Mouse (Mus musculus) lung, embryonic 15.5 days (tissue): ENCODE results near the gene Prcp. TPM values are rescaled to one million over a fixed set of nuclear protein-coding genes. Genes with fewer than 3 reads are reported as not detected.

Experiments
- ATAC-seq: fragments of 200-750 bp; cut with Nextera tagmentation; 2 replicates; pipeline ENCODE4 v1.8.0; 2017; ENCODE audit warnings: moderate number of reproducible peaks, borderline replicate concordance; ENCODE audit not compliant: low FRiP score, low TSS enrichment; ENCODE audit errors: extremely low read depth
- H3K27ac ChIP-seq: fragments of 300-500 bp; sonication (generic); 2 replicates; pipeline ENCODE4 v1.5.1; 2015; ENCODE audit warnings: moderate library complexity, mild to moderate bottlenecking, inconsistent platforms
- H3K27me3 ChIP-seq: fragments of 300-500 bp; sonication (generic); 2 replicates; pipeline ENCODE4 v1.6.1; 2015; ENCODE audit warnings: inconsistent platforms
- H3K36me3 ChIP-seq: fragments of 300-500 bp; sonication (generic); 2 replicates; pipeline ENCODE4 v1.6.1; 2015; ENCODE audit warnings: inconsistent platforms
- H3K4me1 ChIP-seq: fragments of 300-500 bp; sonication (generic); 2 replicates; pipeline ENCODE4 v1.6.1; 2015; ENCODE audit warnings: inconsistent platforms
- H3K4me2 ChIP-seq: fragments of 300-500 bp; sonication (generic); 2 replicates; pipeline ENCODE4 v1.6.1; 2015; ENCODE audit warnings: inconsistent platforms, mild to moderate bottlenecking, moderate library complexity
- H3K4me3 ChIP-seq: fragments of 300-500 bp; sonication (generic); 2 replicates; pipeline ENCODE4 v1.5.1; 2015; ENCODE audit warnings: mild to moderate bottlenecking, inconsistent platforms
- H3K9ac ChIP-seq: fragments of 300-500 bp; sonication (generic); 2 replicates; pipeline ENCODE4 v1.6.1; 2015; ENCODE audit warnings: inconsistent platforms
- H3K9me3 ChIP-seq: fragments of 300-500 bp; sonication (generic); 2 replicates; pipeline ENCODE4 v1.6.1; 2016; ENCODE audit warnings: inconsistent platforms
- WGBS: fragments of 180-500 bp; shearing (Covaris S2); methylation state at CpG from one replicate; pipeline ENCODE4 v1.1.7; 2015; 5-methylcytosine and 5-hydroxymethylcytosine counted together
- polyA plus RNA-seq: library from polyadenylated mRNA; unstranded; fragments of >200 nt; fragmentation: Nextera tagmentation; extraction: Ambion mirVana; gene quantifications from 2 replicates; pipeline ENCODE4 v1.2.1, GENCODE M21; 2015

Prcp gene
- polyA plus RNA-seq: 43.1 and 43.2 TPM in 2 replicates

GRCm38 (mm10) chr7:92874116-92874675 lies at the start of gene Prcp, which contains the start of gene Ddias:
Prcp (plus strand) TSS chr7:92874470.
Ddias (minus strand) TSS chr7:92874247.
- Histone ChIP-seq H3K36me3 (no peaks in the 10 kb centered on the region), H3K4me3 (peak within 1 kb of the TSS; percentile 69), H3K9me3 (no peaks in the 10 kb centered on the region), H3K9ac (peak within 1 kb of the TSS; percentile 76), H3K4me1 (peaks cover 21% of the 10 kb centered on the region), H3K4me2 (peak within 1 kb of the TSS; percentile 87), H3K27ac (peak within 1 kb of the TSS; percentile 99), H3K27me3 (no peaks in the 10 kb centered on the region)
- peak; percentile 84 for ATAC-seq
- WGBS: 0% methylated on average over 53 of the region's 53 CpGs

GRCm38 (mm10) chr7:92826248-92826647 lies 48.0 kb upstream of the Prcp start:
- Histone ChIP-seq H3K27ac (no peak overlapping the region), H3K9ac (no peak overlapping the region), H3K36me3 (no peaks in the 10 kb centered on the region), H3K4me3 (no peak overlapping the region), H3K27me3 (no peaks in the 10 kb centered on the region), H3K4me2 (no peak overlapping the region), H3K4me1 (no peaks in the 10 kb centered on the region), H3K9me3 (no peaks in the 10 kb centered on the region)
- 78% methylated on average over 3 of the region's 3 CpGs for WGBS
- no peak for ATAC-seq

GRCm38 (mm10) chr7:92827981-92828380 lies 46.3 kb upstream of the Prcp start:
- no peak overlapping the region for H3K27ac ChIP-seq
- ATAC-seq: no peak; the same call in 1 of the 2 replicates
- WGBS: 37% methylated on average over 3 of the region's 3 CpGs

GRCm38 (mm10) chr7:92832395-92832794 lies 41.9 kb upstream of the Prcp start:
- Histone ChIP-seq H3K36me3 (no peaks in the 10 kb centered on the region), H3K27ac (no peak overlapping the region), H3K4me2 (no peak overlapping the region), H3K4me1 (no peaks in the 10 kb centered on the region), H3K9ac (no peak overlapping the region), H3K9me3 (no peaks in the 10 kb centered on the region), H3K27me3 (no peaks in the 10 kb centered on the region), H3K4me3 (no peak overlapping the region)
- 87% methylated on average over 6 of the region's 6 CpGs for WGBS
- ATAC-seq: no peak

More at GRCm38 (mm10) chr7:92827981-92828380, 46.3 kb upstream of the Prcp start:
- H3K9ac ChIP-seq: no peak overlapping the region
- H3K36me3 ChIP-seq: no peaks in the 10 kb centered on the region
- H3K4me3 ChIP-seq: no peak overlapping the region
- H3K27me3 ChIP-seq: no peaks in the 10 kb centered on the region
- H3K4me2 ChIP-seq: no peak overlapping the region
- no peaks in the 10 kb centered on the region for H3K4me1 ChIP-seq
- no peaks in the 10 kb centered on the region for H3K9me3 ChIP-seq

- H3K27ac ChIP-seq: no peak overlapping the region
- H3K27me3 ChIP-seq: no peaks in the 10 kb centered on the region
- no peak for ATAC-seq
- H3K4me1 ChIP-seq: no peaks in the 10 kb centered on the region
- H3K36me3 ChIP-seq: no peaks in the 10 kb centered on the region
- H3K4me2 ChIP-seq: no peak overlapping the region
- no peak overlapping the region for H3K4me3 ChIP-seq
- 68% methylated on average over 2 of the region's 2 CpGs for WGBS
- H3K9ac ChIP-seq: no peak overlapping the region
- H3K9me3 ChIP-seq: no peaks in the 10 kb centered on the region
These were observed 39.9 kb upstream of the Prcp start for GRCm38 (mm10) chr7:92834391-92834790.

GRCm38 (mm10) chr7:92836447-92836846 lies 37.8 kb upstream of the Prcp start:
- Histone ChIP-seq H3K27ac (no peak overlapping the region), H3K9ac (no peak overlapping the region), H3K4me2 (no peak overlapping the region), H3K4me3 (no peak overlapping the region), H3K9me3 (no peaks in the 10 kb centered on the region), H3K27me3 (no peaks in the 10 kb centered on the region), H3K4me1 (no peaks in the 10 kb centered on the region), H3K36me3 (no peaks in the 10 kb centered on the region)
- no peak for ATAC-seq
- WGBS: 68% methylated on average over 3 of the region's 3 CpGs

- WGBS: 71% methylated on average over 11 of the region's 11 CpGs
- H3K4me3 ChIP-seq: no peak overlapping the region
- H3K36me3 ChIP-seq: no peaks in the 10 kb centered on the region
- no peaks in the 10 kb centered on the region for H3K27me3 ChIP-seq
- no peaks in the 10 kb centered on the region for H3K4me1 ChIP-seq
- no peak for ATAC-seq
- no peak overlapping the region for H3K4me2 ChIP-seq
- no peak overlapping the region for H3K9ac ChIP-seq
- H3K27ac ChIP-seq: no peak overlapping the region
- H3K9me3 ChIP-seq: no peaks in the 10 kb centered on the region
These were observed 37.0 kb upstream of the Prcp start for GRCm38 (mm10) chr7:92837226-92837625.

- no peaks in the 10 kb centered on the region for H3K9me3 ChIP-seq
- 53% methylated on average over 3 of the region's 3 CpGs for WGBS
- no peak overlapping the region for H3K4me2 ChIP-seq
- H3K27me3 ChIP-seq: no peaks in the 10 kb centered on the region
- H3K9ac ChIP-seq: no peak overlapping the region
- ATAC-seq: no peak
- H3K27ac ChIP-seq: no peak overlapping the region
- H3K4me3 ChIP-seq: no peak overlapping the region
- H3K4me1 ChIP-seq: no peaks in the 10 kb centered on the region
- no peaks in the 10 kb centered on the region for H3K36me3 ChIP-seq
These were observed 36.4 kb upstream of the Prcp start for GRCm38 (mm10) chr7:92837907-92838306.

- Histone ChIP-seq H3K4me2 (no peak overlapping the region), H3K4me1 (no peaks in the 10 kb centered on the region), H3K36me3 (no peaks in the 10 kb centered on the region), H3K27me3 (no peaks in the 10 kb centered on the region), H3K9ac (no peak overlapping the region), H3K9me3 (no peaks in the 10 kb centered on the region), H3K27ac (no peak overlapping the region), H3K4me3 (no peak overlapping the region)
- WGBS: 46% methylated on average over 2 of the region's 2 CpGs
- no peak for ATAC-seq
These were observed 32.0 kb upstream of the Prcp start for GRCm38 (mm10) chr7:92842254-92842653.

GRCm38 (mm10) chr7:92848246-92848645 lies 26.0 kb upstream of the Prcp start:
- Histone ChIP-seq H3K27ac (no peak overlapping the region), H3K27me3 (no peaks in the 10 kb centered on the region), H3K4me3 (no peak overlapping the region), H3K4me1 (no peaks in the 10 kb centered on the region), H3K9me3 (no peaks in the 10 kb centered on the region), H3K4me2 (no peak overlapping the region), H3K36me3 (no peaks in the 10 kb centered on the region), H3K9ac (no peak overlapping the region)
- ATAC-seq: no peak
- WGBS: 87% methylated on average over 3 of the region's 3 CpGs

GRCm38 (mm10) chr7:92866526-92866925 lies 7.7 kb upstream of the Prcp start:
- Histone ChIP-seq H3K27me3 (no peaks in the 10 kb centered on the region), H3K9ac (no peak overlapping the region), H3K4me2 (no peak overlapping the region), H3K4me1 (no peaks in the 10 kb centered on the region), H3K27ac (no peak overlapping the region), H3K4me3 (no peak overlapping the region), H3K36me3 (peaks cover 9% of the 10 kb centered on the region; the same call in 1 of the 2 replicates), H3K9me3 (no peaks in the 10 kb centered on the region)
- no peak for ATAC-seq
- 26% methylated on average over 2 of the region's 2 CpGs for WGBS

- H3K36me3 ChIP-seq: no peaks in the 10 kb centered on the region
These were observed 4.1 kb upstream of the Prcp start for GRCm38 (mm10) chr7:92870161-92870560.

GRCm38 (mm10) chr7:92871596-92871995 lies 2.7 kb upstream of the Prcp start:
- no peaks in the 10 kb centered on the region for H3K27me3 ChIP-seq
- H3K9me3 ChIP-seq: no peaks in the 10 kb centered on the region
- no peak overlapping the region for H3K27ac ChIP-seq
- no peaks in the 10 kb centered on the region for H3K36me3 ChIP-seq
- H3K4me2 ChIP-seq: no peak overlapping the region
- no peak overlapping the region for H3K9ac ChIP-seq
- WGBS: 84% methylated on average over 4 of the region's 4 CpGs
- ATAC-seq: no peak
- H3K4me1 ChIP-seq: peaks cover 17% of the 10 kb centered on the region
- no peak overlapping the region for H3K4me3 ChIP-seq

More at GRCm38 (mm10) chr7:92870161-92870560, 4.1 kb upstream of the Prcp start:
- no peak for ATAC-seq
- H3K4me3 ChIP-seq: no peak overlapping the region
- no peak overlapping the region for H3K9ac ChIP-seq
- peaks cover 7% of the 10 kb centered on the region for H3K4me1 ChIP-seq
- H3K4me2 ChIP-seq: no peak overlapping the region
- H3K27me3 ChIP-seq: no peaks in the 10 kb centered on the region
- 62% methylated on average over 3 of the region's 3 CpGs for WGBS
- no peak overlapping the region for H3K27ac ChIP-seq
- H3K9me3 ChIP-seq: no peaks in the 10 kb centered on the region
